Mouse (Mus musculus) induced T-regulatory cell, adult 2 months (primary cell): ENCODE results near the gene Rsph1.

Experiments
- DNase-seq: peaks from one replicate; pipeline ENCODE4 v3.0.0-alpha.2; 2012; ENCODE audit warnings: low read depth

The Rsph1 gene

DNA sequence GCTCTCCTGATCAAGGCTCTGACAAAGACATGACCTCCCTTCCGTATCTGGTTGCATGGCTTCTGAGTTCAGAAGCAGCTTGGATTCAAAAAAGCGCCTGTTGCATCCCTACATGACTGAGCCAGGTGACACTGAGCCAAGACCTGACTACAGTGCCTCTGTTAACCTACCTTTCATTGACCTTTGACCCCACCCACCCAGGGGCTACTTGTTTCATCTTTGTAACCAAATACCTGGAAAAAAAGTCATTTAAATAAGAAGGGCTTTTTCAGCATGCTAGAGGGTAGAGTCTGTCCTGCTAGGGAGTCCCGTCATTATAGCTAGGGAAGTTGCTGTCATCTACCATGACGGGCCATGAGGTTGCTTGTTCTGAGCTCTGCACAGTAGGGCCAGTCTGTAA is 26.2 kb upstream of the Rsph1 start:
- DNase-seq = no peak

DNA sequence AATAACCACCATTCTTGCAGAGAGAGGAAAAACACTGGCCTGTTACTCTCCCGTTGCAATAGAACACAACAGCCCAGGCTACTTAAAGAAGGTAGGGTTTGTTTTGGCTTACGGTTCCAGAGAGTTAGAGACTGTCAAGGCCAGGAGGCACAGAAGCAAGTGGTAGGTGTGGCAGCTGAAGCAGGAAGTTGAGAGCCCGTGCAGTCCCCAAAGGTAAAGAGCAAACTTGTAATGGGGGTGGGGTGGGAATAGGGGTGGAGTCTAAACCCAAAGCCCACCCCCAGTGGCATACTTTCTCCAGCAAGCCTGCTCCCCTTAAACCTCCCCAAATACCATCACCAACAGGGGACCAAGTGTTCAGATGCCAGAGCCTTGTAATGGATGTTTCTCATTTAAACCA is 23.6 kb upstream of the Rsph1 start:
- DNase-seq = peak; percentile 23

DNA sequence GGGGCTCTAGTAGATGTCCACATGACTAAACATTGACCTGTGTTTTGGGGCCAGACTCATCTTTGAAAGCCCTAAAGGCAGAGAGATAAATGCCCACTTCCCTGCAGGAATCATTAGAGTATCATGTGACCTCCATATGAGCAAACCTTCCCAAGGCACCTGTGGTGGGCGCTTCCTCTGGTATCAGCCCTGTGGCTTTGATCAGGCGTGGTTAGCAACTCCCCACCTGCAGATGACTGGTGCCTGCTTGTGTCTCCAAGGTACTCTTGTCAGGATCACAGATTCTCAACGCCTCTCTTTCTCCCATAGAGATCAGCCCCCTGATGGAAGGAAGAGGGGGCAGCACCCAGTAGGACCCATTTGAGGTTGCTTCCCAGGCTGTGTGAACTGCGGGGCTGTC is 22.8 kb upstream of the Rsph1 start:
- DNase-seq = no peak

DNA sequence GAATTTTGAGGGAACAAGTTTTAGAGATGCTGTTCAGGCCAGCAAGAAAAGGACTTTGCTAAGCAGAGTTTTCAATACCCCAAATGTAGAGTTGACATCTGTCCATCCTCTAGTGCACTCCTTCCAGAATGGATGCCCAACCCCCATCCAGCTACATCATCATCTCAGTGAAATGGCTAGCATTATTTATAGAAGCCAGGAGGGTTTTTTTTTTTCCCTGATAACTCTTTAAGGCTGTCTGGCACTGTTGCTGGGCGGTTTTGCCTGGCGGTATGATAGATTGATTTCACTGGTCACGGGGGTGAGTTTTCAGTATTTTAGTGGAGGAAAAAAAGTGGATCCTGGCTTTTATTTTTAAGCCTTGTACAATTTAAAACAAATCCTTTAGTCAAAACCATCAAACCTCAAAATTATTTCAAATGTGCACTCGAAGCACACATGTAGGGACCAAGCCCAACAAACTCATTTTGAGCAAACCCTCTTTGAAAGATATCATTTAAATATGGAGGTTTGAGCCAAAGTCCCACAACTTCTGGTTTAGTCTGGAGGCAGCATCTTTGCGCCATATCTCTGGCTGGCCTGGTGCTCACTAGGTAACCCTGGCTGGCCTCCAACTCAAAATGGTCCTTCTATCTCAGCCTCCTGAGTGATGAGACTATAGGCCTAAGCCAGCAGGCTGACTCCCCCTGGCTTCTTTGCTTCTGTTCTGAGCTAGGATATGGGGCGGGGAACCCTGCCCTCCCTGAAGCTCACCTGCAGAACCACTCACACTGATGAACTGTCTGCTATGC is 21.4 kb upstream of the Rsph1 start:
- no peak for DNase-seq

DNA sequence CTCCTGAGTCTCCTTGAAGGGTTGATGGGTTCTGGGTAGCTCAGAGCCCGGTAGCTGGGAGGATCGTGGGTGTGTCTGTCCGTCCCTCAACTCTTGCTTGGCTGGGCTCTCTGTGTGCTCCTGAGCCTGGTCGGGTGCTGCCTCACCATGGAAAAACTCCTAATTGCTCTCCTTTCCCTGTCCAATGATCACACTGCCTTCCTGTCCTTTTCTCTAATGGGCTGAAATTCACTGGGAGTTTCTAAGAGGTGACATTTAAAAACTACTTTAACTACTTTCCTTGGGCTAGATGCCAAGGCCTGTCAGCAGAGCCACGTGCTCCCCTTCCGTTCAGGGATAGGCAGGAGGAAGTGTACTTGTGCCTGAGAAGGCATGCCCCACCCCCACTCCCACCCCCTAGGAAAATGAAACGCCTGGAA is 20.3 kb upstream of the Rsph1 start:
- no peak for DNase-seq

DNA sequence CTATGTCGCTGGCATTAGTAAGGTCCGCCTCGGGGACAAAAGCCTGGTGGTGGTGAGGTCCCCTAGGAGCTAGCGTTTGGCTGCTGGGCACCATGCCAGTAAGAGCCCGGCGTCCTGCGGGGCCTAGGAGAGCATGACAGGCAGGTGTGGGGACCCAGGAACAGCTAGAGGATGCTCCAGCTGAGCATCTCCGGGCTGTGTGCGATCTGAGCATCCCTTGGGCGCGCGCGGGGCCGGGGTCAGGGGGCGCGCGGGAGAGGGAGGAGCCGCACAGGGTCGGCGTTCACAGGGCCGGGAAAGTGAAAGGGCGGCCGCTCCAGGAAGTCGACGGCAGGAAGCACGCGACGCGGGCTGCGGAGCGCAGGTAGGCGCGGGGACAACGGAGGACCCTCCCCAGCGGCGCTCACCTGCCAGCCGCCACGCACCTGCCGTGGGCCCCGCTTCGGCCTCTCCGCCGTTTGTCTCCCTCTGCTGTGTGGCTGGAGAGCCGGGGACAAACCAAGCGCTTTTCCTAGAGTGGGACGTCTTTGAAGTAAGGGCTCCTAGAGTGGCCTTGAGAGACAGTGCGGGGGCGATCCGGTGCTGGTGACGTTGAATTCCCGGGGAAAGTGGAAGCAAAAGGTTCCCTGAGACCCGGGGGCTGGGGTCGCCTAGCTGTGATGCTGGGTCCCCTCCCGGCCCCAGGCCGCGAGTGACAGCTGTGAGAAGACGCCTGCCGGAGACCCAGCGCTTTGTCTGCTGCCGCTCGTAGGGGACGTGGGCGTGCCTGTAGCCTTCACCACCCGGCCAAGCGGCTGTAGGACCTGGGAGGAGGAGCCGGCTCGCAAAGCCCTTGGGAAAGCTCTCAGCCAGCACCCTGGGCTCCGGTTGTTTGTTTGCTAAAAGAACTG is 19.0 kb upstream of the Rsph1 start:
- peak; percentile 86 for DNase-seq

DNA sequence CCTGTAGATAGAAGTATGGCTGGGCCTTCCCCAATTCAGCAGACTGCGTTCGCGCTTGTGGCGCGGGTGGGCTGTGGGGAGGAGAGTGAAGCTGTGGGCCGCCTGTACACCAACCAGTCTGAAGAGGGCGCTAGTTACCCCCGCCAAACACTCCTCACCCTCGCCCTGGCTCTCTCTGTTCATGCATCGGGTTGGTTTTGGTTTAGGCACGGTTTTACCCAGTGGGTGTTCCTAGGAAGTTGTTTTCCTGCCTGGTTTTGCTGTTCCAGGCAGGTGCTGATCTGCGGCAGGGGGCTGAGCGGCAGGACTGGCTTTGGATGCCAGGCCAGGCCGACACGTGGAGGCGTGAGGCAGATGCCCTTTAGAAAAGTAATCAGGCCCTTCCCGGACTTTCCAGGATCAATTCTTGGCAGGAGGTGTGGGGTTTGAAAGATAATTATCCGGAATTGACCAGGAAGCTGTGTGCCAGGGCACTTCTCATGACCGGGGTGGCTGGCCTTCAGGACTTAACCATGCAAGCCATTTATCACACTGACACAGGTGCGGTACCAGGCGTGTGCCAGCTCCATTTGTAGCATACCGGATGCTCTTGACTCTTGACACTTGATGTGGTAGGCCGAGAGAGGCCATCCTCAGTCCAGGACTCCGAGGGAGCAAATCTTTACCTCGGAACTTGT is 18.2 kb upstream of the Rsph1 start:
- DNase-seq = peak; percentile 90

DNA sequence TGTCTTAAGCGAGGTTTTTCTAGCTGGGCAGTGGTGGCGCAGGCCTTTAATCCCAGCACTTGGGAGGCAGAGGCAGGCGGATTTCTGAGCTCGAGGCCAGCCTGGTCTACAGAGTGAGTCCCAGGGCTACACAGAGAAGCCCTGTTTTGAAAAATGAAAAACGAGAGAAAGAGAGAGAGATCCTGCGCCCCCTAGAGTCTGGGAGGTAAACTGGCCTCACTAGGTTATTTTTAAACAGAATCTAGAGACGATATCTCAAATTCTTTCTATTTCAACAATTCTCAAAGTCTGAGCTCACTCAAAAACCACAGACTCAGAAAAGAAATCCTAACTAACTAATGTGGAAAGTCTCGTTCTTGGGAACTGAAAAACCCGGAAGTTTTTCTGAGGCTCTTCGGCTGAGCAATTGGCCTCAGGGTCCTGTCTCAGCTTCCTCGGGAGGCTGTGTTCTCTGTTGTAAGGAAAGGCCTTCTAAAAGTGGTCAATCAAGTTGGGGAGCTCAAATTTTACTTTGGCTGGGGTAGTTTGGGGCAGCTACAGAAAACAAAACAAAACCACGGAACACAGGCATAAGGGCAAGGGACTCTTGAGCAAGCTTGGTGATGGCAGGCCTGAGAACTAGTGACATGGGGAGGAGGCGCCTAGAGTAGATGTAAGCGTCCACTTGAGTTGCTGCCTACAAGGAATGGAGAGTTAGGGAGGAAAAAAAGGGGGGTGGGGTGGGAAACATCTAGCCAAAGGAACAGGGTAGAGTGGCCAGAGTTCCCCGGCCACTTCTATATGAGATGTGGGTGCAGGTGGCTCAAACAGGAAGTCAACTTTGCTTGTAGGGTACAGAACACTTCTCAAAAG is 17.4 kb upstream of the Rsph1 start:
- DNase-seq = peak; percentile 84

DNA sequence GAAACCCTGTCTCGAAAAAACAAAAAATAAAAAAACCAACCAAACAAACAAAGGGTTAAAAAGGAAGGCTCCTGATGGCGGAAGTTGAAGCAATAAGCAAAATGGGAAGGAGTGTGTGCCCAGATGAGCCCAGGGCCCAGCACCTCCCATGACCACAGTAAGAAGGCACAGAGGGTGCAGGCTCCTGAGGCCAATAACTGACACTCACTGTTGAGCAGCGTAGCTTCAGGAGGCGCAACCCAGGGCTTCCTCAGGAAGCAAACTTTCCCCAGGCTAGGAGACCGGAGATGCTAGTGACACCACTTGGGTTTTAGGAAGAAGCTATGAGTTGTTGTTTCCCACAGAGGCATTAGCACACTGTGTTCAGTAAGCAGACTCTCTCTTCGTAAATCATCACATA is 13.7 kb upstream of the Rsph1 start:
- no peak for DNase-seq

DNA sequence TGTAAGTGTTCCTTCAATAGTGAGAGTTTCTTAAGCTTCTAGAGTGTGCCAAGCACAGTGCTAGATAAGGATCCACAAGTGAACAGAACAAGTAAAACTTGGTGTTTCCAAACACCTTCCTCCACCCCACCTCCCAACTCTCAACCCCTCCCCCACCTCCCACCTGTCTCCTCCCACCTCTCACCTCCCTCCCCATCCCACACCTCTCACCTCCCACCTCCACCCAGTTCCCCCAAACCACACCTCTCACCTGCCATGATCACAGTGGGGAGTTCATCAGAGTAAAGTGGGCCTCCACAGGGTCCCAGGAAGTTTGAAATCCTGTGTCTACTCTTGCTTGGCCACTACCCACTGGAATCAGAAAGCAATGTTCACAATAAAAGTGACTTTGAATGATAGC is 13.1 kb upstream of the Rsph1 start:
- DNase-seq = no peak

DNA sequence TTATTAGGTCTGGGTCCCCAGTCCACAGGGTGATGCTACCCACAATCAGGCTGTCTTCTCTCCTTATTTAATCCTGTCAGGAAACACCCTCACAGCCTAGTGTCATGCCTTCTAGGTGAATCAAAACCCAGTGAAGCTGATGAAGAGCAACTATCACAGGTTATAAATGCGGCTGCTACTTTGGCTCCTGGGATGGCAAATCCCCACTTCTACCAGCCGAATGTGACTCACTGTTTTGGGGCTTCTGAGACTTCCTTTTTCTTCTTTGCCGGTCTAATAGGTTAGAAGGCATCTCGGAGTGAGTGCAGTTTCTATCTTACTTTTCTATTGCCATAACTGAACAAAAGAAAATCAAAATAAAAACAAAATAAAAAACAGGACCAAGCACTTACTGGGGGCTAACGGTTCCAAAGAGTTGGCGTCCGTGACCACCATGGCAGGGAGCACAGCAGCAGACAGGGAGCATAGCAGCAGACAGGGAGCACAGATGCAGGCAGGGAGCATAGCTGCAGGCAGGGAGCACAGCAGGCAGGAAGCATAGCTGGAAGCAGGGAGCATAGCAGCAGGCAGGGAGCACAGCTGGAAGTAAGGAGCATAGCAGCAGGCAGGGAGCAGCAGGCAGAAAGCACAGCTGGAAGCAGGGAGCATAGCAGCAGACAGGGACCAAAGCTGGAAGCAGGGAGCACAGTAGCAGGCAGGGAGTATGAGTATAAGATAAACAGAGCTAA is 12.0 kb upstream of the Rsph1 start:
- no peak for DNase-seq

DNA sequence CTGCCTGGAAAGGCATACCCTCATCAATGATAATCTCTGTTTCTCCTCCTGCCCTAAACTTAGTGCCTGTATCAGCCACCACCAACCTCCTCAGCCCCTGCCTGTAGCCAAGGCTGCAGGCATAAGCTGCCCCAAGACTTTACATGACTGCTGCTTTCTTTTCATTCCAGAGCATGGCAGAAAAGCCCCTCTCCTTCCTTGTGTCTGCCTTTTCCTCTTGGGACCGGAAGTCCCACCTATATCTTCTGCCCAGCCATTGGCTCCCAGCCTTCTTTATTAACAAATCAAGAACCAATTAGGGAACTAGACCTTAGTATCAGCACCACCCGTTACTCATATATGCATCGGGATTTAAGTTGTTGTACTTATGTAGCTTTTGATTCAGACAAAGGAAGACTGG is 10.0 kb upstream of the Rsph1 start:
- DNase-seq = no peak

DNA sequence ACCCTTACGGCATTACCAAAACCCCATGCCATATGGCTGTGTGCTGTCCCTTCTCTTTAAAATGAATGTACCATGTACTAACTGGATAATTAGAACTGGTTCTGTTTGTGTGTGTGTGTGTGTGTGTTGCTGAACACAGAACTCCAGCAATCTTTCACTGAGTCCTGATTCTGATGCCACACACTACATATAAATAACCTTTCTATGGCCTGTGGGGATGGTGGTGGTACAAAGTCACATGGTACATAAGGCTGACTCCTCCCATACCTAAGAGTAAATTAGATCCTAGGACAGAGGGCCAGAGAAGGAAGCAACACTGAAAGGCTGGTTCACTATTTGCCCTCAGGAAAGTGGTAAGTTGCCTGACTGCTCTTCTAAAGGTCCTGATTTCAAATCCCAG is 9.3 kb upstream of the Rsph1 start, which contains the start of gene Slc37a1:
Gene Slc37a1, plus strand, starts transcription at position 301 of the 400 bp plus-strand sequence.
- no peak for DNase-seq

DNA sequence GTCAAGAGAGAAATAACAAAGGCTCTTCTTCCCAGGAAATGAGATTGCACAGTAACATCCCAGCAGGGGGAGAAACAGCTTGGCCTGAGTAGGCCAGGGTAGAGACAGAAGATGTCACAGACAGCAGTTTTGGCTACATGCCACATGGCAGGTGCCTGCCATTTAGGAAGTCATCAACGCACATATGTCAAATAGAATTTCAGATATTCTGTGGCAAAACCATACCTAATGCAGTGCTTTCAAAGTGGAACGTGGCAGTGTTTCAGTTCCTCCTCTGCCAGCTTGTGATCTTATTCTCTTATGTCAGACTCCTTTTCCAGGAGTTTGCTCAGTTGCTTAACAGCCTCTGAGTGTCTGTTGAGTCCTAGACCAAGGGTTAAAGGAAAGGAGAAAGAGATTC is 8.7 kb upstream of the Rsph1 start:
- no peak for DNase-seq

DNA sequence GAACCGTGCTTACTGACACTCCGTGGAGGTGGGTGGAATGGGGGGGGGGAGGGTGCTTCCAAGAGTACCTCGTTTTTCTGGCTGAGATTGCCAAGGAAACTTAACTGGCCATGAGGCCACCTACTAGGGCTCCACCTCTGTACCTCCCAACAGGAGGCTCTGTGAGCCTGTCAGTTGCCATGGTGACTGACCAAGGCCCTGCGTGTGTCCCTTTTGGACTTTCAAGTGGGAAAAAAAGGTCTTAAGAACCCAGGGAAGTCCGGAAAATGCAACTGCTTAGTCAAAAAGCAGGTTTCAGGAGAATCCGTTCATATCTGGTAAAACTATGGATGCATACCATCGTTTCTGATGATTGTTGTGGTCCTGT is 5.5 kb upstream of the Rsph1 start:
- DNase-seq = no peak

DNA sequence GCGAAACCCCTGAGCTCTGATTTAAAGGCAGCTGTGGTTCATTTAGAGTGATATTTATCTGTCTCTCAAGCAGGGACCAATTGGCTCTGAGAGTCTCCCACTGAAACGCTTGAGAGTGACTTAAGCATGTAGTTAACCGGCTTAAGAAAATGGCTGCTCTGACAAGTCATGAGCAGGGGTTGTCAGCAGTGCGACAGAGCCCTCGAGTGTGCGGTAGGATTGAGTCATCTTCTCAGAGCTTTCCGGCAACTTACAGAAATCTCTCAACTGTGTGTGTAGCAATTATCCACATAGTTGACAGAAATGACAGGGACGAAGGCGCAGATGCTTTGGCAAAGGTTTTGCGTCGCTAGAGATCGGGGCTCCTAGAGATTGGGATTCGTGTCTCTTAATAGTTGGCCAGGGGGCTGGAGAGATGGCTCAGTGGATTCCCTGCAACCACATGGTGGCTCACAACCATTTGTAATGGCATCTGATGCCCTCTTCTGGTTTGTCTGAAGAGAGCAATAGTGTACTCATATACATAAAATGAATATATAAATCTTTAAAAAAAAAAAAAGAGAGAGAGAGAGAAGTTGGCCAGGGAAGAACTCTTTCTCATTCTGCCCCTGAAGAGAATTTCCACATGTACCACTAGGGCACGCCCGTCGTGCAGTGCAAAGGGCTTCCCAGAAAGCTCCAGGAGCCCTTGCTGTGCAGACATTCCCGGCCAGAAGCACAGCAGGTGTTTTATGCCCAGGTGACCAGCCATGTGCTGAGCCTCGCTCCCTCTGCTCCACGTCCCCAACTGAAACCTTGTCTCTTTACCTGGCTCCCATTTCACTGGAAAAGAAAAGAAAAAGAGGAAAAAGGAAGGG is 4.9 kb upstream of the Rsph1 start:
- DNase-seq = no peak

DNA sequence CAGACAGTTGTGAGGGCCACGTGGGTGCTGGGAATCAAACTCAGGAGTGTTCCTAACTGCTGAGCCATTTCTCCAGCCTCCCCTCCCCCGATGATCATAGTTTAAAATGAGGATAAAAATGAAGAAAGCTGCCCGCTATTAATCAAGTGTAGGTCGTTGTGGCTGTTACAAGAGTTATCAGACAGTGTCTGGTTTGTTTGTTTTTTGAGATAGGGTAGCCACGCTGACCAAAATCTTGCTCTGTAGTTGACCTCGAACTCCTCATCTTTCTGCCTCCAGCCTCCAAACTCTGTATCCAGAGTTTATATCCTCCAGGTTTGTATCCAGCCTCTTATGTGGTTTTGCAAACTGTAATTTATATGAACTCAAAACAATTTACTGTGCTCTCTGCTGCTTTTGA is 3.1 kb upstream of the Rsph1 start:
- DNase-seq = no peak

DNA sequence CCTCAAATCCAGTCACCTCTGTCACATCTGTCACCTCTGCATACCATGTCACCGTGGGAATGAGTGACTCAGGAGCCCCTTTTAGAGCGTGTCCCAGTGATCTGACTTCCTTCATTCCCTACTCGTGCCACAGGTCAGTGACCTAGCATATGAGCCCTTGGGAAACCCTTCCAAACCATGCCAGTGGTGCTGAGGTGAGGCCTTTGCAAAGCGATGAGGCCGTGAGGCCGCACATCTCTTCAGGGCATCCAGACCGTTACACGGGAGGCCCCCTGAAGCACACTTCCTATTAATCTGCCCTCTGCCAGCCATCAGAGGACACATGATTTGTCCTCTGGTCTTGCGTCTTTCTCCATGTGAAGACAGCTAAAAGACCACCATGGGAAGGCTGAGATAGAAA is 2.4 kb upstream of the Rsph1 start:
- DNase-seq = no peak

DNA sequence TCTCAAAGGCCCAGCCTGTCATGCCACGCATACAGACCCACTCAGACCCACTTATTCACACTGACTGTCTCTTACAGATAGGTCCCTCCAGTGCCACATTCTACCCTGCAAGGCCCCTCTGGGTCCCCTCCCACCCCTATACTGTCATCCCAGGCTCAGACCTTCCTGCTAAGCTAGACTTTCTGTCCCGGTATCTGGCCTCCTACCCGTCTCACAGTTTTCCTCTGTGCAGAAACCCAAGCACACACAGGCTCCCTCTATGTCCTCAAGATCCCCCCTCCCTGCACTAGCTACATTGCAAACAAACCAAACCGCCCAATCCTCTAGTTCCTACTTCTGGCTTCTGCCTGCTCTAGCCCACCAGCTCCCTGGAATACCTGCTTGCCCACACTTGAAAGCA is 748 bp upstream of the Rsph1 start:
- no peak for DNase-seq

DNA sequence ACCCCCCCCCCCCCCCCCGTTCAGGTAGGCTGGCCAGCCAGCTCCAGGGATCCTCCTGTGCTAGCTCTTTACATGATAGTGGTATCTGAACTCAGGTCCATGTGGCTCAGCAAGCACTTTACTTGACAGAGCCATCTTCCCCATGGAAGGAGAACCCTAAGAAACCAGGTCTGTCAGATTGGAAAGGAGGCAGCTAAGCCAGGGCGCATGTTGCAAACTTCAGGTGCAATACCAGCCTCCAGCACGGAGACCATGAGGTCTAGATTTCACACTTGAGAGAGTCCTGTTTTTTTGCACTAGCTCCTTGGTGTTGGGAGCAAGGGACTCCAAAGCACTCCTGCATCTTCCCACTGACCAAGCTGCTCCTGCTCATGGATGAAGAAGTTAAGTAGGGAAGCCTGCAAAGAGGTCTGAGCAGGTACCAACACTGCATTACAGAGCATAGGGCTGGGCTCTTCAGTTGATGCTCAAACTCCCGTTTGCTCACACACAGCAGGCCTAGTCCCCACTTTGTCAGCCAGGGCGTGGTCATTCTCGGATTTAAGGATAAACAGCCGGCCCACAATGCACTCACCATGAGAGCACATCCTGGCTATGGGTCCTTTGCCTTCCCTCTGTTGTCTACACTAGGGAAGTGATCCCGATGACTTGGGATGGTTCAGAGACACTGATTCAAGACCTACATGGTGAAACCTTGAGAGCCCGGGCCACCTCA is 819 bp downstream of the Rsph1 start:
- DNase-seq = no peak
